Mouse (Mus musculus): ENCODE data around the gene Pmf1.

DNA sequence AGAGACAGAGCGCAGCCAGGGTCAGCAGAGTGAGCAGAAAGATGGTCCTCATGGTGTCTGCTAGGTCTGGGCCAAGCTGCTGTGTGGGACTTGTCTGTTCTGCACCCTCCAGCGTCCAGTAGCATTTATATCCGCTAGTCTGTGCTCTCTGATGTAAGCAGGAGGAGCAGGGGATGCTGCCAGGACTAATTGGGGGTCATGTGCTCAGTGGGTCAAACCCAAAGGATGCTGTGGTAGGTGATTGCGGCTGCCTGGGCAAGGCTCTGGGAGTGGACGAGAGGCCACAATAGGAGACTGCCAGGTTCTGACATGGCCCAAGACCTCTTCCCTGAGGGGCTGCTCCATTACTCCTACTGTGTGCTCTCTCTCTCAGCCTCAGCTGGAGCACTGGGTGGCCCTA, 25.8 kb downstream of the Pmf1 start, which contains the start of gene Bglap:
- TF ChIP-seq CTCF (IDR thresholded peaks at IDR 0.05; ENCODE audit: low read depth) = no peak
- no peak for TF ChIP-seq EP300 (IDR thresholded peaks at IDR 0.05; ENCODE audit: low read depth)
